Mouse (Mus musculus): ENCODE data around the gene Lgmn.

Lgmn gene

GRCm38 (mm10) chr12:102439632-102440023, at the start of gene Lgmn:
Lgmn (minus strand) TSS chr12:102439813.
- peak; percentile 99 for DNase-seq

GRCm38 (mm10) chr12:102484946-102485345, 45.3 kb upstream of the Lgmn start:
- no peak for DNase-seq

- no peak for DNase-seq
Observed at GRCm38 (mm10) chr12:102480481-102480880, 40.9 kb upstream of the Lgmn start.

GRCm38 (mm10) chr12:102474411-102474810, 34.8 kb upstream of the Lgmn start:
- DNase-seq = no peak

- peak; percentile 96 to 97 for DNase-seq
Observed at GRCm38 (mm10) chr12:102468894-102469764, 29.5 kb upstream of the Lgmn start, which contains the start of gene Golga5. Golga5 (plus strand) TSS chr12:102469135.

- DNase-seq = no peak
Observed at GRCm38 (mm10) chr12:102468136-102468535, 28.5 kb upstream of the Lgmn start.

- DNase-seq = no peak
Observed at GRCm38 (mm10) chr12:102464650-102465049, 25.0 kb upstream of the Lgmn start.

- DNase-seq = no peak
Observed at GRCm38 (mm10) chr12:102461177-102461576, 21.6 kb upstream of the Lgmn start.

- no peak for DNase-seq
Observed at GRCm38 (mm10) chr12:102460014-102460413, 20.4 kb upstream of the Lgmn start.

- no peak for DNase-seq
Observed at GRCm38 (mm10) chr12:102456467-102457193, 17.0 kb upstream of the Lgmn start.

- peak; percentile 56 to 60 for DNase-seq
Observed at GRCm38 (mm10) chr12:102453581-102453980, 14.0 kb upstream of the Lgmn start.

GRCm38 (mm10) chr12:102451126-102451851, 11.7 kb upstream of the Lgmn start:
- DNase-seq = no peak

GRCm38 (mm10) chr12:102450437-102450836, 10.8 kb upstream of the Lgmn start:
- DNase-seq = no peak

GRCm38 (mm10) chr12:102445436-102445835, 5.8 kb upstream of the Lgmn start:
- peak; percentile 39 to 53 for DNase-seq

- no peak for DNase-seq
Observed at GRCm38 (mm10) chr12:102443676-102444075, 4.1 kb upstream of the Lgmn start.

- no peak for DNase-seq
Observed at GRCm38 (mm10) chr12:102442639-102443038, 3.0 kb upstream of the Lgmn start.

GRCm38 (mm10) chr12:102441141-102441540, 1.5 kb upstream of the Lgmn start:
- no peak for DNase-seq

GRCm38 (mm10) chr12:102440551-102440950, 938 bp upstream of the Lgmn start:
- no peak for DNase-seq

- DNase-seq = no peak
Observed at GRCm38 (mm10) chr12:102438983-102439631, 506 bp downstream of the Lgmn start.

- no peak for DNase-seq
Observed at GRCm38 (mm10) chr12:102437952-102438351, 1.7 kb downstream of the Lgmn start.

GRCm38 (mm10) chr12:102436939-102437526, 2.6 kb downstream of the Lgmn start:
- no peak for DNase-seq

- DNase-seq = no peak
Observed at GRCm38 (mm10) chr12:102434107-102434506, 5.5 kb downstream of the Lgmn start.
